Mouse (Mus musculus) spleen, adult 2 months (tissue): Measurements from ENCODE around the gene Nprl3.

Experiments
- CTCF ChIP-seq: fragments of 200-500 bp; IDR thresholded peaks from 2 replicates; pipeline ENCODE4 v1.5.1; 2011; ENCODE audit warnings: mild to moderate bottlenecking, inconsistent platforms; ENCODE audit not compliant: insufficient read depth, insufficient read length, insufficient replicate concordance; ENCODE audit errors: extremely low read depth
- POLR2A ChIP-seq: fragments of 200-500 bp; IDR thresholded peaks from 2 replicates; pipeline ENCODE4 v1.6.1; 2011; ENCODE audit warnings: low read depth, low read length, inconsistent platforms

- TF ChIP-seq CTCF = no peak
- no peak for TF ChIP-seq POLR2A
Measured at GRCm38 (mm10) chr11:32241391-32241790, 26.1 kb downstream of the Nprl3 start.
